Mouse (Mus musculus): ENCODE data around the gene Cdh20. TPM values are rescaled to one million over a fixed set of nuclear protein-coding genes. Genes with fewer than 3 reads are reported as not detected.

Cdh20 gene
- polyA plus RNA-seq, 1 experiment from 2014 or later = 1.2 TPM

- H3K27ac ChIP-seq = peak overlapping the region; percentile 70; the same call in 1 of the 2 replicates
- no peaks in the 10 kb centered on the region for H3K27me3 ChIP-seq (ENCODE audit: insufficient read depth, poor library complexity, severe bottlenecking)
- H3K4me1 ChIP-seq = peaks cover 3% of the 10 kb centered on the region; the same call in 1 of the 2 replicates
- 18% methylated on average over 2 of the region's 2 CpGs for WGBS
- H3K36me3 ChIP-seq = no peaks in the 10 kb centered on the region
- DNase-seq (ENCODE audit: low spot score) = no peak
- no peaks in the 10 kb centered on the region for H3K9me3 ChIP-seq
- H3K4me3 ChIP-seq = no peak overlapping the region
These were observed 49.2 kb downstream of the Cdh20 start for GRCm38 (mm10) chr1:104817510-104817909.

- H3K4me1 ChIP-seq = no peaks in the 10 kb centered on the region
- no peaks in the 10 kb centered on the region for H3K9me3 ChIP-seq
- no peaks in the 10 kb centered on the region for H3K27me3 ChIP-seq (ENCODE audit: insufficient read depth, poor library complexity, severe bottlenecking)
- H3K36me3 ChIP-seq = no peaks in the 10 kb centered on the region
- no peak overlapping the region for H3K4me3 ChIP-seq
- 88% methylated on average over 2 of the region's 2 CpGs for WGBS
- DNase-seq (ENCODE audit: low spot score) = no peak
- no peak overlapping the region for H3K27ac ChIP-seq
These were observed 59.8 kb downstream of the Cdh20 start for GRCm38 (mm10) chr1:104828106-104828505.

- WGBS = 68% methylated on average over 4 of the region's 4 CpGs
- Histone ChIP-seq H3K27ac (no peak overlapping the region), H3K9me3 (no peaks in the 10 kb centered on the region), H3K4me3 (no peak overlapping the region), H3K27me3 (ENCODE audit: insufficient read depth, poor library complexity, severe bottlenecking) (no peaks in the 10 kb centered on the region), H3K36me3 (no peaks in the 10 kb centered on the region), H3K4me1 (no peaks in the 10 kb centered on the region)
- no peak for DNase-seq (ENCODE audit: low spot score)
These were observed 70.0 kb downstream of the Cdh20 start for GRCm38 (mm10) chr1:104838206-104838915.

- H3K9me3 ChIP-seq = no peaks in the 10 kb centered on the region
- no peak overlapping the region for H3K4me3 ChIP-seq
- no peak overlapping the region for H3K27ac ChIP-seq
- DNase-seq (ENCODE audit: low spot score) = no peak
- H3K36me3 ChIP-seq = no peaks in the 10 kb centered on the region
- H3K4me1 ChIP-seq = no peaks in the 10 kb centered on the region
- H3K27me3 ChIP-seq (ENCODE audit: insufficient read depth, poor library complexity, severe bottlenecking) = no peaks in the 10 kb centered on the region
These were observed 70.7 kb downstream of the Cdh20 start for GRCm38 (mm10) chr1:104839051-104839450.

- WGBS = 74% methylated on average over 2 of the region's 2 CpGs
These were observed 80.1 kb downstream of the Cdh20 start for GRCm38 (mm10) chr1:104848256-104848919.

GRCm38 (mm10) chr1:104848920-104849272 is 80.6 kb downstream of the Cdh20 start:
- Histone ChIP-seq H3K36me3 (no peaks in the 10 kb centered on the region), H3K27ac (no peak overlapping the region), H3K9me3 (no peaks in the 10 kb centered on the region), H3K4me3 (no peak overlapping the region), H3K4me1 (no peaks in the 10 kb centered on the region), H3K27me3 (ENCODE audit: insufficient read depth, poor library complexity, severe bottlenecking) (no peaks in the 10 kb centered on the region)
- DNase-seq (ENCODE audit: low spot score) = no peak
- WGBS = 82% methylated on average over 4 of the region's 4 CpGs

More at GRCm38 (mm10) chr1:104848256-104848919, 80.1 kb downstream of the Cdh20 start:
- DNase-seq (ENCODE audit: low spot score) = no peak
- no peaks in the 10 kb centered on the region for H3K9me3 ChIP-seq
- no peaks in the 10 kb centered on the region for H3K27me3 ChIP-seq (ENCODE audit: insufficient read depth, poor library complexity, severe bottlenecking)
- H3K27ac ChIP-seq = no peak overlapping the region
- no peaks in the 10 kb centered on the region for H3K36me3 ChIP-seq
- H3K4me1 ChIP-seq = no peaks in the 10 kb centered on the region
- no peak overlapping the region for H3K4me3 ChIP-seq

- H3K36me3 ChIP-seq = no peaks in the 10 kb centered on the region
- H3K27ac ChIP-seq = no peak overlapping the region
- no peaks in the 10 kb centered on the region for H3K9me3 ChIP-seq
- 77% methylated on average over 1 of the region's 1 CpGs for WGBS
- no peak overlapping the region for H3K4me3 ChIP-seq
- H3K4me1 ChIP-seq = no peaks in the 10 kb centered on the region
- H3K27me3 ChIP-seq (ENCODE audit: insufficient read depth, poor library complexity, severe bottlenecking) = no peaks in the 10 kb centered on the region
- no peak for DNase-seq (ENCODE audit: low spot score)
These were observed 109.1 kb downstream of the Cdh20 start for GRCm38 (mm10) chr1:104877384-104877783.

GRCm38 (mm10) chr1:104901815-104902214 is 133.5 kb downstream of the Cdh20 start:
- Histone ChIP-seq H3K27me3 (ENCODE audit: insufficient read depth, poor library complexity, severe bottlenecking) (no peaks in the 10 kb centered on the region), H3K27ac (no peak overlapping the region), H3K4me3 (no peak overlapping the region), H3K36me3 (no peaks in the 10 kb centered on the region), H3K4me1 (no peaks in the 10 kb centered on the region), H3K9me3 (no peaks in the 10 kb centered on the region)
- DNase-seq (ENCODE audit: low spot score) = no peak

GRCm38 (mm10) chr1:104903409-104903808 is 135.1 kb downstream of the Cdh20 start:
- Histone ChIP-seq H3K36me3 (no peaks in the 10 kb centered on the region), H3K4me1 (no peaks in the 10 kb centered on the region), H3K27me3 (ENCODE audit: insufficient read depth, poor library complexity, severe bottlenecking) (no peaks in the 10 kb centered on the region), H3K9me3 (no peaks in the 10 kb centered on the region), H3K4me3 (no peak overlapping the region), H3K27ac (no peak overlapping the region)
- WGBS = 63% methylated on average over 5 of the region's 5 CpGs
- DNase-seq (ENCODE audit: low spot score) = no peak

GRCm38 (mm10) chr1:104912407-104912806 is 144.1 kb downstream of the Cdh20 start:
- Histone ChIP-seq H3K36me3 (no peaks in the 10 kb centered on the region), H3K4me3 (no peak overlapping the region), H3K9me3 (no peaks in the 10 kb centered on the region), H3K27ac (no peak overlapping the region), H3K4me1 (no peaks in the 10 kb centered on the region), H3K27me3 (ENCODE audit: insufficient read depth, poor library complexity, severe bottlenecking) (no peaks in the 10 kb centered on the region)
- no peak for DNase-seq (ENCODE audit: low spot score)
- 67% methylated on average over 3 of the region's 3 CpGs for WGBS

GRCm38 (mm10) chr1:104916507-104916906 is 148.2 kb downstream of the Cdh20 start:
- Histone ChIP-seq H3K27ac (no peak overlapping the region), H3K27me3 (ENCODE audit: insufficient read depth, poor library complexity, severe bottlenecking) (no peaks in the 10 kb centered on the region)
- no peak for DNase-seq (ENCODE audit: low spot score)

GRCm38 (mm10) chr1:104917307-104917836 is 149.0 kb downstream of the Cdh20 start:
- WGBS = 65% methylated on average over 1 of the region's 1 CpGs
- no peak overlapping the region for H3K4me3 ChIP-seq

More at GRCm38 (mm10) chr1:104916507-104916906, 148.2 kb downstream of the Cdh20 start:
- Histone ChIP-seq H3K36me3 (no peaks in the 10 kb centered on the region), H3K4me1 (no peaks in the 10 kb centered on the region), H3K4me3 (no peak overlapping the region), H3K9me3 (no peaks in the 10 kb centered on the region)
- WGBS = 81% methylated on average over 2 of the region's 2 CpGs

GRCm38 (mm10) chr1:104933051-104933450 is 164.7 kb downstream of the Cdh20 start:
- Histone ChIP-seq H3K4me1 (no peaks in the 10 kb centered on the region), H3K36me3 (no peaks in the 10 kb centered on the region), H3K4me3 (no peak overlapping the region), H3K9me3 (no peaks in the 10 kb centered on the region), H3K27ac (no peak overlapping the region), H3K27me3 (ENCODE audit: insufficient read depth, poor library complexity, severe bottlenecking) (no peaks in the 10 kb centered on the region)
- DNase-seq (ENCODE audit: low spot score) = no peak
- 24% methylated on average over 7 of the region's 7 CpGs for WGBS

More at GRCm38 (mm10) chr1:104917307-104917836, 149.0 kb downstream of the Cdh20 start:
- no peak for DNase-seq (ENCODE audit: low spot score)
- no peaks in the 10 kb centered on the region for H3K27me3 ChIP-seq (ENCODE audit: insufficient read depth, poor library complexity, severe bottlenecking)
- H3K4me1 ChIP-seq = no peaks in the 10 kb centered on the region
- H3K27ac ChIP-seq = no peak overlapping the region
- no peaks in the 10 kb centered on the region for H3K36me3 ChIP-seq
- no peaks in the 10 kb centered on the region for H3K9me3 ChIP-seq
